8 mouse cellular contexts compared by ENCODE assay signal in the genomic region with DNA sequence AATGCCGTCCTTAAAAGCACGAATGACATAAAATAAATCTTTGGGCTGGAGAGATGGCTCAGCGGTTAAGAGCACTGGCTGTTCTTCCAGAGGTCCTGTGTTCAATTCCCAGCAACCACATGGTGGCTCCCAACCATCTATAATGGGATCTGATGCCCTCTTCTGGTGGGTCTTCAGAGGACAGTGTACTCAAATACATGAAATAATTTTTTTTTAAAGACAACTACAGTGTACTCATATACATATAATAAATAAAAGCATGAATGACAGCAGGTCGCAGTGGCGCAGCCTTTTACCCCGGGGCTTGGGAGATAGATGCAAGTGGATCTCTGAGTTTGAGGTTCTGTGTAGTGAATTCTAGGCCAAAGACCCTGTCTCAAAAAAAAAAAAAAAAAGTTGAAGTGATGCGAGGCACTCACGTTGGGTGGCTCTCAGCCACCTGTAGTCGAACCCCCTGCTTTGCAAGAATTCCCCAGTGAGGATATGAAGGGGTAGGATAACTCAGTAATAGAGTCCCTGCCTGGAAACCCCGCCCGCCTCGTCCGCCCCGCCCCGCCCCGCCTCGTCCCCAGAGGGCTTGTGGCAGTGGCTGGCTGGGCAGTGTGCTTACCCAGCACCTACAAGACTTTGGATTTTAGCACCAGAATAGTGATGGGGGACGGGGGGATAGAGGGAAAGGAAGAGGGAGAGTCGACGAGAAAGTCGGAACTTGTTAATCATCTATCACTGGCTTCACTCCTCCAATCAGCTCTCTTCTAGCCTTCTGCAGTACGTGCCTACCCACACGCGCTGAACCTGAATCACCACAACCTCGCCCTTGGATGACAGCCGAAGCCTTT. TPM values are rescaled to one million over a fixed set of nuclear protein-coding genes. Genes with fewer than 3 reads are reported as not detected.
A peak's percentile ranks its signal among the peaks of the same experiment; 100 is the strongest.
DNase-seq lines count a peak whose midpoint lies in the region; ATAC-seq and TF ChIP-seq lines count a peak whose summit lies in the region.

No protein-coding gene starts in this region.

- no peak overlapping the region for H3K9ac ChIP-seq in heart, adult 2 months (ENCODE audit: low read depth, low read length)
- no peak overlapping the region for H3K9ac ChIP-seq in forebrain, embryonic 16.5 days (replicated peaks; ENCODE audit: low read depth, low read length)

- TF ChIP-seq POLR2A in heart, adult 2 months (IDR thresholded peaks at IDR 0.05; ENCODE audit: insufficient read depth, low read depth, low read length) = no peak

- H3K9me3 ChIP-seq in forebrain, embryonic 16.5 days (ENCODE audit: control insufficient read depth, low read length) = 0 out of 2 replicates have a peak, but pooled peaks cover 3% of the 10 kb centered on the region

- H3K79me2 ChIP-seq in heart, adult 2 months (replicated peaks; ENCODE audit: control insufficient read depth, insufficient read depth, low read length) = no peaks in the 10 kb centered on the region

- peak; percentile 32; the same call in 1 of the 2 replicates for TF ChIP-seq CTCF in heart, adult 2 months (IDR thresholded peaks at IDR 0.05)

- peak overlapping the region; percentile 20 for H3K4me2 ChIP-seq in forebrain, embryonic 16.5 days (ENCODE audit: low read length)

- 21% methylated on average over 26 of the region's 26 CpGs for WGBS in heart, adult 2 months
- whole genome bisulfite sequencing in forebrain, embryonic 16.5 days = 22% methylated on average over 26 of the region's 26 CpGs

- H3K27ac ChIP-seq in heart, adult 2 months = no peak overlapping the region
- no peak overlapping the region for H3K27ac ChIP-seq in forebrain, embryonic 16.5 days (ENCODE audit: low read length)

- peaks cover 4% of the 10 kb centered on the region; the same call in 1 of the 2 replicates for H3K4me1 ChIP-seq in heart, adult 2 months (ENCODE audit: control insufficient read depth, insufficient read depth, low read length)
- H3K4me1 ChIP-seq in forebrain, embryonic 16.5 days (replicated peaks; ENCODE audit: control insufficient read depth, insufficient read depth, low read length) = peaks cover 22% of the 10 kb centered on the region

- no peaks in the 10 kb centered on the region for H3K36me3 ChIP-seq in heart, adult 2 months (ENCODE audit: control insufficient read depth, insufficient read depth, low read length)
- peaks cover 6% of the 10 kb centered on the region; the same call in 1 of the 2 replicates for H3K36me3 ChIP-seq in forebrain, embryonic 16.5 days (ENCODE audit: control insufficient read depth, insufficient read depth)

- peak overlapping the region; percentile 27; the same call in 1 of the 2 replicates for H3K4me3 ChIP-seq in heart, adult 2 months
- H3K4me3 ChIP-seq in forebrain, embryonic 16.5 days (replicated peaks; ENCODE audit: low read length) = peak overlapping the region; percentile 13; the same call in 1 of the 2 replicates

- peak; percentile 40 to 48 for DNase-seq in heart, adult 2 months
- no peak for DNase-seq in heart, adult 9 months (ENCODE audit: low spot score in 2 of 2)
- peak; percentile 77 for DNase-seq in adrenal gland, postnatal 10 days
- peak; percentile 56 for DNase-seq in kidney, adult 9 months
- DNase-seq in lung, postnatal 36 days = peak; percentile 59
- DNase-seq in ovary, adult 18-20 months (ENCODE audit: low spot score) = no peak

- intact Hi-C loops in heart, adult 2 months (cut with DNase I) = loop anchor here (5.0 kb wide), 3 partner anchors 68 to 88 kb away; a partner anchor contains a TSS

- no peaks in the 10 kb centered on the region for H3K27me3 ChIP-seq in heart, adult 2 months (ENCODE audit: control insufficient read depth, insufficient read depth, low read length)
- H3K27me3 ChIP-seq in forebrain, embryonic 16.5 days (replicated peaks; ENCODE audit: control insufficient read depth, insufficient read depth, low read length) = no peaks in the 10 kb centered on the region

- ATAC-seq in forebrain, embryonic 16.5 days = no peak
- no peak for ATAC-seq in monocyte, adult 5-6 weeks (replicated peaks; ENCODE audit: insufficient number of reproducible peaks, low FRiP score, low TSS enrichment, poor library complexity, severe bottlenecking)

- TF ChIP-seq EP300 in heart, adult 2 months (IDR thresholded peaks at IDR 0.05; ENCODE audit: insufficient read depth, low read depth, low read length) = no peak

RNA-seq across cellular contexts. Expression of a gene that starts 14.4 kb away (rescaled TPM):
- 10 to 100 TPM; 37.6 to 47.2 TPM for total RNA-seq in heart, adult 2 months (2021)
- polyA plus RNA-seq in heart, adult 2 months (2012; rRNA removed) = 40.4 and 46.0 TPM in 2 replicates
- total RNA-seq in adrenal gland, postnatal 10 days (2021) = 10 to 100 TPM; 39.4 to 45.8 TPM
- polyA plus RNA-seq in forebrain, embryonic 16.5 days (2015; fragmentation: Nextera tagmentation; extraction: Ambion mirVana) = 74.2 and 78.5 TPM in 2 replicates
- total RNA-seq in monocyte, adult 5-6 weeks (2017) = 21.7 to 32.5 TPM (median 22.1 TPM) in 3 replicates

RNA-seq across cellular contexts. Expression of a gene that starts 23.4 kb away (rescaled TPM):
- 1 to 10 TPM; 1.2 to 1.3 TPM for total RNA-seq in heart, adult 2 months (2021)
- 0.73 and 1.5 TPM in 2 replicates for polyA plus RNA-seq in heart, adult 2 months (2012; rRNA removed)
- 1 to 10 TPM; 1.4 to 1.7 TPM for total RNA-seq in adrenal gland, postnatal 10 days (2021)
- 2.6 and 2.8 TPM in 2 replicates for polyA plus RNA-seq in forebrain, embryonic 16.5 days (2015; fragmentation: Nextera tagmentation; extraction: Ambion mirVana)
- total RNA-seq in monocyte, adult 5-6 weeks (2017) = 303 to 435 TPM (median 308 TPM) in 3 replicates

RNA-seq across cellular contexts. Expression of a gene that starts 40.3 kb away (rescaled TPM):
- total RNA-seq in heart, adult 2 months (2021) = 100 to 1,000 TPM in 1 of 2 experiments, 10 to 100 TPM in 1; 88.7 to 100 TPM
- polyA plus RNA-seq in heart, adult 2 months (2012; rRNA removed) = 60.8 and 72.6 TPM in 2 replicates
- total RNA-seq in adrenal gland, postnatal 10 days (2021) = 10 to 100 TPM; 45.4 to 48.1 TPM
- polyA plus RNA-seq in forebrain, embryonic 16.5 days (2015; fragmentation: Nextera tagmentation; extraction: Ambion mirVana) = 47.6 and 51.8 TPM in 2 replicates
- total RNA-seq in monocyte, adult 5-6 weeks (2017) = 31.7 to 39.6 TPM (median 34.6 TPM) in 3 replicates

RNA-seq across cellular contexts. Expression of a gene that starts 59.3 kb away (rescaled TPM):
- total RNA-seq in heart, adult 2 months (2021) = 10 to 100 TPM; 58.9 to 60.0 TPM
- polyA plus RNA-seq in heart, adult 2 months (2012; rRNA removed) = 57.2 and 68.9 TPM in 2 replicates
- 10 to 100 TPM; 22.7 to 31.5 TPM for total RNA-seq in adrenal gland, postnatal 10 days (2021)
- 24.9 and 32.0 TPM in 2 replicates for polyA plus RNA-seq in forebrain, embryonic 16.5 days (2015; fragmentation: Nextera tagmentation; extraction: Ambion mirVana)
- total RNA-seq in monocyte, adult 5-6 weeks (2017) = 2.1 to 5.6 TPM (median 2.5 TPM) in 3 replicates

Comparison
In these comparisons a context has a peak if more than half of its experiments do, and no peak if none do; other contexts are left out.
1. DNase-seq: peak in heart, adult 2 months (2 of 2), adrenal gland, postnatal 10 days (single experiment), kidney, adult 9 months (single experiment) and lung, postnatal 36 days (single experiment); none in heart, adult 9 months (0 of 2) and ovary, adult 18-20 months (single experiment).
2. RNA of a gene that starts 23.4 kb away (total RNA-seq): 303 to 435 TPM in monocyte, adult 5-6 weeks; 1.4 to 1.7 TPM in adrenal gland, postnatal 10 days and 1.2 to 1.3 TPM in heart, adult 2 months; every median in the first group is over 100 times any median in the second.